Mouse (Mus musculus): Measurements from ENCODE around the gene Hdac10. TPM values are rescaled to one million over a fixed set of nuclear protein-coding genes. Genes with fewer than 3 reads are reported as not detected.
A peak's percentile ranks its signal among the peaks of the same experiment; 100 is the strongest.

The Hdac10 gene
- polyA plus RNA-seq, 2 experiments: 5.3 to 8.1 TPM

GRCm38 (mm10) chr15:89174889-89175339 lies 46.4 kb upstream of the Hdac10 start:
- no peak for ATAC-seq (ENCODE audit: insufficient read depth)

DNA sequence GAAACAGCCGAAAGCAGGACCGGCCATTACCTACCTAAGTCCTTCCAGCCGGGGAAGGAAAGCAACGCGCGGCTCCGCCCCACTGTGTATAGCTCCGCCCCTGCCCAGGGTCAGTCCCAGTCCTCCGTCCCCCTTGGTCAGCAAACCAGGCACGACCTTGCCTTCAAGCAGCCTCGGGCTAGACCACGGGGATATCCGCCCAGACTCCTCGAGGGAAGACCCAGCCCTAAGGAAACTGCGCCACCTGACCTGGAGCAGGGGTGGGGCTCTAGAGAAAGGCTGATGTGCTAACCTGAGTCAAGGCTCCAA lies 45.4 kb upstream of the Hdac10 start:
- 4% methylated on average over 15 of the region's 15 CpGs for WGBS (ENCODE audit: insufficient replicate concordance)
- Histone ChIP-seq H3K36me3 (replicated peaks; ENCODE audit: control insufficient read depth, insufficient read depth, low read depth) (no peaks in the 10 kb centered on the region), H3K4me1 (replicated peaks; ENCODE audit: control insufficient read depth in 2 of 2, insufficient read depth in 2 of 2, low read length in 1 of 2) (peaks cover 7 to 40% of the 10 kb centered on the region in 2 experiments), H3K9me3 (ENCODE audit: control insufficient read depth, low read length) (no peaks in the 10 kb centered on the region), H3K27ac (no peak overlapping the region), H3K27me3 (ENCODE audit: control insufficient read depth, insufficient read depth, low read length) (peaks cover 22% of the 10 kb centered on the region), H3K9ac (replicated peaks) (no peak overlapping the region), H3K4me2 (ENCODE audit: low read depth) (peak overlapping the region; percentile 68), H3K4me3 (ENCODE audit: insufficient read depth in 1 of 2, low read depth in 2 of 2, low read length in 2 of 2) (peak overlapping the region; percentile 38 to 55)
- TF ChIP-seq EP300 (IDR thresholded peaks at IDR 0.05; ENCODE audit: low read depth) (no peak), CTCF (IDR thresholded peaks at IDR 0.05; ENCODE audit: low read depth) (no peak)
- ATAC-seq (ENCODE audit: insufficient read depth) (peak; percentile 40), DNase-seq (ENCODE audit: low read depth in 3 of 3, low spot score in 3 of 3) (no peak)

More at GRCm38 (mm10) chr15:89174889-89175339, 46.4 kb upstream of the Hdac10 start:
- DNase-seq (ENCODE audit: low read depth in 3 of 3, low spot score in 3 of 3): no peak
- Histone ChIP-seq H3K4me1 (replicated peaks; ENCODE audit: control insufficient read depth in 2 of 2, insufficient read depth in 2 of 2, low read length in 1 of 2) (peaks cover 7 to 41% of the 10 kb centered on the region in 2 experiments), H3K4me2 (ENCODE audit: low read depth) (no peak overlapping the region), H3K9ac (replicated peaks) (no peak overlapping the region), H3K4me3 (ENCODE audit: insufficient read depth in 1 of 2, low read depth in 2 of 2, low read length in 2 of 2) (no peak overlapping the region), H3K9me3 (ENCODE audit: control insufficient read depth, low read length) (no peaks in the 10 kb centered on the region), H3K27ac (no peak overlapping the region), H3K36me3 (replicated peaks; ENCODE audit: control insufficient read depth, insufficient read depth, low read depth) (no peaks in the 10 kb centered on the region), H3K27me3 (ENCODE audit: control insufficient read depth, insufficient read depth, low read length) (peaks cover 30% of the 10 kb centered on the region)
- 59% methylated on average over 11 of the region's 11 CpGs for WGBS (ENCODE audit: insufficient replicate concordance)
- TF ChIP-seq EP300 (IDR thresholded peaks at IDR 0.05; ENCODE audit: low read depth) (no peak), CTCF (IDR thresholded peaks at IDR 0.05; ENCODE audit: low read depth) (no peak)

- no peaks in the 10 kb centered on the region for H3K36me3 ChIP-seq (replicated peaks; ENCODE audit: control insufficient read depth, insufficient read depth, low read depth)
- H3K9ac ChIP-seq (replicated peaks): peak overlapping the region; percentile 23
- no peaks in the 10 kb centered on the region for H3K9me3 ChIP-seq (ENCODE audit: control insufficient read depth, low read length)
- under 1% methylated on average over 63 of the region's 65 CpGs for WGBS (ENCODE audit: insufficient replicate concordance)
- peak overlapping the region; percentile 38 to 55 for H3K4me3 ChIP-seq (ENCODE audit: insufficient read depth in 1 of 2, low read depth in 2 of 2, low read length in 2 of 2)
- H3K27me3 ChIP-seq (ENCODE audit: control insufficient read depth, insufficient read depth, low read length): peaks cover 22% of the 10 kb centered on the region
- ATAC-seq (ENCODE audit: insufficient read depth) (no peak), DNase-seq (ENCODE audit: low read depth in 3 of 3, low spot score in 3 of 3) (no peak)
- peaks cover 3 to 35% of the 10 kb centered on the region in 2 experiments for H3K4me1 ChIP-seq (replicated peaks; ENCODE audit: control insufficient read depth in 2 of 2, insufficient read depth in 2 of 2, low read length in 1 of 2)
- TF ChIP-seq CTCF (IDR thresholded peaks at IDR 0.05; ENCODE audit: low read depth) (no peak), EP300 (IDR thresholded peaks at IDR 0.05; ENCODE audit: low read depth) (no peak)
- peak overlapping the region; percentile 68 for H3K4me2 ChIP-seq (ENCODE audit: low read depth)
- H3K27ac ChIP-seq: no peak overlapping the region
Measured at GRCm38 (mm10) chr15:89173024-89173905, 44.8 kb upstream of the Hdac10 start.

GRCm38 (mm10) chr15:89172276-89172935 lies 43.9 kb upstream of the Hdac10 start:
- H3K4me3 ChIP-seq (ENCODE audit: insufficient read depth in 1 of 2, low read depth in 2 of 2, low read length in 2 of 2): peak overlapping the region; percentile 38 to 55
- ATAC-seq (ENCODE audit: insufficient read depth) (no peak), DNase-seq (ENCODE audit: low read depth in 3 of 3, low spot score in 3 of 3) (no peak)
- no peaks in the 10 kb centered on the region for H3K9me3 ChIP-seq (ENCODE audit: control insufficient read depth, low read length)
- H3K36me3 ChIP-seq (replicated peaks; ENCODE audit: control insufficient read depth, insufficient read depth, low read depth): no peaks in the 10 kb centered on the region
- H3K27me3 ChIP-seq (ENCODE audit: control insufficient read depth, insufficient read depth, low read length): peaks cover 22% of the 10 kb centered on the region
- H3K27ac ChIP-seq: no peak overlapping the region
- H3K9ac ChIP-seq (replicated peaks): no peak overlapping the region; the same call in 1 of the 2 replicates
- peaks cover 0 to 27% of the 10 kb centered on the region in 2 experiments; a peak in 3 of 4 replicates for H3K4me1 ChIP-seq (replicated peaks; ENCODE audit: control insufficient read depth in 2 of 2, insufficient read depth in 2 of 2, low read length in 1 of 2)
- WGBS (ENCODE audit: insufficient replicate concordance): 31% methylated on average over 17 of the region's 17 CpGs
- TF ChIP-seq CTCF (IDR thresholded peaks at IDR 0.05; ENCODE audit: low read depth) (no peak), EP300 (IDR thresholded peaks at IDR 0.05; ENCODE audit: low read depth) (no peak)
- H3K4me2 ChIP-seq (ENCODE audit: low read depth): peak overlapping the region; percentile 68

GRCm38 (mm10) chr15:89171526-89172051 lies 43.1 kb upstream of the Hdac10 start:
- no peak for ATAC-seq (ENCODE audit: insufficient read depth)

More at GRCm38 (mm10) chr15:89171526-89172051, 43.1 kb upstream of the Hdac10 start:
- Histone ChIP-seq H3K27me3 (ENCODE audit: control insufficient read depth, insufficient read depth, low read length) (peaks cover 22% of the 10 kb centered on the region), H3K4me2 (ENCODE audit: low read depth) (no peak overlapping the region), H3K36me3 (replicated peaks; ENCODE audit: control insufficient read depth, insufficient read depth, low read depth) (no peaks in the 10 kb centered on the region), H3K27ac (no peak overlapping the region), H3K4me1 (replicated peaks; ENCODE audit: control insufficient read depth in 2 of 2, insufficient read depth in 2 of 2, low read length in 1 of 2) (peaks cover 0 to 19% of the 10 kb centered on the region in 2 experiments; a peak in 3 of 4 replicates), H3K4me3 (ENCODE audit: insufficient read depth in 1 of 2, low read depth in 2 of 2, low read length in 2 of 2) (no peak overlapping the region), H3K9ac (replicated peaks) (no peak overlapping the region), H3K9me3 (ENCODE audit: control insufficient read depth, low read length) (no peaks in the 10 kb centered on the region)
- no peak for TF ChIP-seq CTCF (IDR thresholded peaks at IDR 0.05; ENCODE audit: low read depth)
- TF ChIP-seq EP300 (IDR thresholded peaks at IDR 0.05; ENCODE audit: low read depth): no peak
- 70% methylated on average over 5 of the region's 5 CpGs for WGBS (ENCODE audit: insufficient replicate concordance)
- no peak for DNase-seq (ENCODE audit: low read depth in 3 of 3, low spot score in 3 of 3)

Data from liver, embryonic 14.5 days (tissue).